Mouse (Mus musculus): ENCODE data around the gene Kif6. TPM values are rescaled to one million over a fixed set of nuclear protein-coding genes. Genes with fewer than 3 reads are reported as not detected.
A peak's percentile ranks its signal among the peaks of the same experiment; 100 is the strongest.

Kif6 gene
- total and polyA plus RNA-seq, 2 experiments from 2014 or later = 1.7 to 40.5 TPM

DNA sequence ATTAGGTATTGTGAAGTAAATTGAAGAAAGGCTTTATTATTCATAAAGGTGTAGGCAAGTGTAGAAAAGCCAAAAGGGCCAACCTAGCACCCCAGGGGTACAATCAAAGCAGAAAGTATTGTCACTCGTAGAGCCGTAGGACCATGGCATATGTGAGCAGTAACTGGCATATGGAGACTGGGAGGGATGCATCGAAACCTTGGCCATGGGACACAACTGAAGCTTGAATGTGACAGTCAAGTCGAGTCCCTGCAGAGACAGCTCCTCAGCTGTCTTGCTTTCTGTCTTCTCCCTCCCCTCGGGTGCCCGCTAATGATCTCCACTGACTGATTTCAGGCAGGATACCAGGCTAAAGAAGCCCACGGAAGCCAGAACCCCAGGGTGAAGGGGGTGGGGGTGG is 266.9 kb downstream of the Kif6 start:
- no peaks in the 10 kb centered on the region for H3K36me3 ChIP-seq (replicated peaks; ENCODE audit: control insufficient read depth, insufficient read depth, low read length)
- H3K9ac ChIP-seq (replicated peaks; ENCODE audit: low read depth, low read length) = no peak overlapping the region
- no peak overlapping the region for H3K4me2 ChIP-seq (ENCODE audit: low read depth, low read length)
- WGBS = 85% methylated on average over 7 of the region's 7 CpGs
- no peak overlapping the region for H3K4me3 ChIP-seq (ENCODE audit: low read depth, low read length)
- no peak for TF ChIP-seq CTCF (IDR thresholded peaks at IDR 0.05; ENCODE audit: low read depth)
- no peak for TF ChIP-seq EP300 (IDR thresholded peaks at IDR 0.05; ENCODE audit: low read depth)
- H3K9me3 ChIP-seq (replicated peaks; ENCODE audit: control insufficient read depth, low read length) = 0 out of 2 replicates have a peak, but pooled peaks cover 3% of the 10 kb centered on the region
- no peaks in the 10 kb centered on the region for H3K27me3 ChIP-seq (ENCODE audit: control insufficient read depth, insufficient read depth, low read length)
- H3K4me1 ChIP-seq (ENCODE audit: control insufficient read depth, insufficient read depth) = no peaks in the 10 kb centered on the region
- ATAC-seq (ENCODE audit: insufficient read depth, low read depth) (no peak), DNase-seq (ENCODE audit: low spot score) (no peak)
- no peak overlapping the region for H3K27ac ChIP-seq (ENCODE audit: low read depth)

DNA sequence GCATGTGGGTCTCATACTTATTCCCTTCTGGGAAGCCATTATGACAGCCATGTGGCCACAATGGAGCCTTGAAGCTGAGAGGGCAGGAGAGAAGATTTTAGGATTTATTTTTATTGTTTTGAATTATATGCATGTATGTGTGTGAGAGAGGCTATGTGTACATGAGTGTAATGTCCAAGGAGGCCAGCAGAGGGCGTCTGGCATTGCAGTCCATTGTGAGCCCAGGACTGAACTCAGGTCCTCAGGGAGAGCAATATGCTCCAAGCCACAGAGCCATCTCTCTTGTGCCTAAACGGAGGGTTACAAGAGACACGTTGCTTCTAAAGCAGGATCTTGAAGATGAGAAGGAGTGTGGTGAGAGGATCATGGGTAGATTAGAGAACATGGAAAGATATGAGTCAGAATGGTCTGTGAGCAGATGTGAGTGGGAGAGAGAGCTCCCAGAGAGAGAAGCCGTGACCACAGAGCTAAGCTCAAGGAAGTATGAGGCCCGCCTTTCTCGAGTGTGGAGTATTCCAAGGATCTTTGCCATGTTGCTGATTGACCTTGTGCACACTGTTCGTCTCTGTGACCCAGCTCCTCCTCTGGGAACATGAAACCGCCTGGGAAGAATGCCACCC is 268.3 kb downstream of the Kif6 start:
- TF ChIP-seq CTCF (IDR thresholded peaks at IDR 0.05; ENCODE audit: low read depth) = peak; percentile 2; the same call in 1 of the 2 replicates
- no peak for TF ChIP-seq EP300 (IDR thresholded peaks at IDR 0.05; ENCODE audit: low read depth)
- no peak for ATAC-seq (ENCODE audit: insufficient read depth, low read depth)

DNA sequence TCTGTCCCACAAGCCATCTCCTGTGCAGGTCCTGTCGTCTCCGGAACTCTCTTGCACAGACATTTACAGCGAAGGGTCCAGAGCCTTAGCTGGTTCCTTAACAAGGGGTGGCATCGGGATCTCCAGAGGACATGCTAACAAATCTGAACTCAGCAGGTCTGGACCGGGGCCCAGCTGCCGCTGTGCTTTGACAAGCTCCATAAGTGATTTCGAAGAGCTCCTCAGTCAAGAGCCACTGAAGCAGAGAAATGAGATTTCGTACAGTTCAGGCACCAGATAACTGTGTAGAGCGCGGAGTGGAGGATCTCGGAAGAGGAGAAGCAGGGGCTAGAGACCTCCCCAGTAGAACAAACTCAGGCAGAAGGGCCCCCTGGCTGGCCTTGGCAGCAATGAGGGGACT is 270.1 kb downstream of the Kif6 start:
- WGBS = 42% methylated on average over 11 of the region's 11 CpGs
- no peak overlapping the region for H3K4me2 ChIP-seq (ENCODE audit: low read depth, low read length)
- no peak for ATAC-seq (ENCODE audit: insufficient read depth, low read depth)

More for the DNA sequence above, 268.3 kb downstream of the Kif6 start:
- H3K36me3 ChIP-seq (replicated peaks; ENCODE audit: control insufficient read depth, insufficient read depth, low read length) = no peaks in the 10 kb centered on the region
- no peaks in the 10 kb centered on the region for H3K4me1 ChIP-seq (ENCODE audit: control insufficient read depth, insufficient read depth)
- 73% methylated on average over 8 of the region's 8 CpGs for WGBS
- no peaks in the 10 kb centered on the region for H3K27me3 ChIP-seq (ENCODE audit: control insufficient read depth, insufficient read depth, low read length)
- no peak overlapping the region for H3K9ac ChIP-seq (replicated peaks; ENCODE audit: low read depth, low read length)
- no peak for DNase-seq (ENCODE audit: low spot score)
- no peak overlapping the region for H3K4me3 ChIP-seq (ENCODE audit: low read depth, low read length)
- no peak overlapping the region for H3K27ac ChIP-seq (ENCODE audit: low read depth)
- H3K9me3 ChIP-seq (replicated peaks; ENCODE audit: control insufficient read depth, low read length) = 0 out of 2 replicates have a peak, but pooled peaks cover 3% of the 10 kb centered on the region
- no peak overlapping the region for H3K4me2 ChIP-seq (ENCODE audit: low read depth, low read length)

DNA sequence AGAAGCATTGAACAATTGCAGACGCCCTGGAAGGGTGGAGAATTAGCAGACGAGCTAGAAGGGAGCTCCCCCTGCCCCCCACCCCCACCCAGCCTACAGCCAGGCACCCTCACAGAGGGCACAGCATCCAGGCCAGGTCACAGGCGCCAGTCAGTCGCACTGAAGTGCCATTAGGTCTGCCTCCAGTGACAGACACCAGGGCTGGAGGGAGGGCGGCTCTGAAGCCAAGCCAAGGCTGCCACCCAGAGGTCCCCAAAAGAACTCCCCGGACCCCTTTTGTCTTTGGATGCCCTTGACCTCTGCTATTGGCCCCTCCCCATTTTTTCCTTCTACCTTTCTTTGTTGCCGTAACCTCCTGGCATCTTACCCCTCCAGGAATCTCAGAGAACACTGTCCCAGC is 274.7 kb downstream of the Kif6 start:
- no peak for DNase-seq (ENCODE audit: low spot score)
- H3K4me3 ChIP-seq (ENCODE audit: low read depth, low read length) = no peak overlapping the region
- WGBS = 42% methylated on average over 7 of the region's 7 CpGs
- H3K4me2 ChIP-seq (ENCODE audit: low read depth, low read length) = no peak overlapping the region
- H3K27ac ChIP-seq (ENCODE audit: low read depth) = no peak overlapping the region
- peak; percentile 53 for ATAC-seq (ENCODE audit: insufficient read depth, low read depth)
- TF ChIP-seq CTCF (IDR thresholded peaks at IDR 0.05; ENCODE audit: low read depth) (peak; percentile 28; the same call in 1 of the 2 replicates), EP300 (IDR thresholded peaks at IDR 0.05; ENCODE audit: low read depth) (no peak)
- H3K9ac ChIP-seq (replicated peaks; ENCODE audit: low read depth, low read length) = no peak overlapping the region
- H3K36me3 ChIP-seq (replicated peaks; ENCODE audit: control insufficient read depth, insufficient read depth, low read length) = no peaks in the 10 kb centered on the region
- H3K9me3 ChIP-seq (replicated peaks; ENCODE audit: control insufficient read depth, low read length) = no peaks in the 10 kb centered on the region
- no peaks in the 10 kb centered on the region for H3K4me1 ChIP-seq (ENCODE audit: control insufficient read depth, insufficient read depth)
- H3K27me3 ChIP-seq (ENCODE audit: control insufficient read depth, insufficient read depth, low read length) = no peaks in the 10 kb centered on the region

More for the DNA sequence above, 270.1 kb downstream of the Kif6 start:
- TF ChIP-seq CTCF (IDR thresholded peaks at IDR 0.05; ENCODE audit: low read depth) (no peak), EP300 (IDR thresholded peaks at IDR 0.05; ENCODE audit: low read depth) (no peak)
- Histone ChIP-seq H3K36me3 (replicated peaks; ENCODE audit: control insufficient read depth, insufficient read depth, low read length) (no peaks in the 10 kb centered on the region), H3K4me3 (ENCODE audit: low read depth, low read length) (no peak overlapping the region), H3K9ac (replicated peaks; ENCODE audit: low read depth, low read length) (no peak overlapping the region), H3K27me3 (ENCODE audit: control insufficient read depth, insufficient read depth, low read length) (no peaks in the 10 kb centered on the region), H3K27ac (ENCODE audit: low read depth) (no peak overlapping the region), H3K4me1 (ENCODE audit: control insufficient read depth, insufficient read depth) (no peaks in the 10 kb centered on the region), H3K9me3 (replicated peaks; ENCODE audit: control insufficient read depth, low read length) (0 out of 2 replicates have a peak, but pooled peaks cover 3% of the 10 kb centered on the region)
- no peak for DNase-seq (ENCODE audit: low spot score)

DNA sequence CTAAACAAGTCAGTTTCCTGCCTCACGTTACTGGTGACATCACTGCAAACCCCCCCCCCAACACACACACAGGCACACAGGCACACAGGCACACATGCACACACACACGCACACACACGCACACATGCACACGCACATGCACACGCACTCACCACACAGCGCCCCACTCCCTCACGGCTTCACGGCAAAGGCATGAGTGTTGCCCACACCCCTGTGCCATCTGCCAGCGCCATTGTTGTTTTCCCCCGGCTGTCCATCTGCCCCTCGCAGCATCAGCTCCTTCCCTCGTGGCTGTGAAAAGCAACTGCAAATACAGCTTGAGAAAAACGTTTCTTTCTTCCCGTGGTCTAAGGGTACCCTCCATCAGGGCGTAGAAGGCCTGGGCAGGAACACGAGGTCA is 275.9 kb downstream of the Kif6 start:
- Histone ChIP-seq H3K27ac (ENCODE audit: low read depth) (no peak overlapping the region), H3K9ac (replicated peaks; ENCODE audit: low read depth, low read length) (no peak overlapping the region), H3K27me3 (ENCODE audit: control insufficient read depth, insufficient read depth, low read length) (no peaks in the 10 kb centered on the region), H3K36me3 (replicated peaks; ENCODE audit: control insufficient read depth, insufficient read depth, low read length) (no peaks in the 10 kb centered on the region), H3K4me3 (ENCODE audit: low read depth, low read length) (no peak overlapping the region), H3K4me2 (ENCODE audit: low read depth, low read length) (no peak overlapping the region), H3K9me3 (replicated peaks; ENCODE audit: control insufficient read depth, low read length) (no peaks in the 10 kb centered on the region), H3K4me1 (ENCODE audit: control insufficient read depth, insufficient read depth) (no peaks in the 10 kb centered on the region)
- DNase-seq (ENCODE audit: low spot score) = no peak
- no peak for TF ChIP-seq EP300 (IDR thresholded peaks at IDR 0.05; ENCODE audit: low read depth)
- TF ChIP-seq CTCF (IDR thresholded peaks at IDR 0.05; ENCODE audit: low read depth) = no peak
- ATAC-seq (ENCODE audit: insufficient read depth, low read depth) = no peak
- 84% methylated on average over 16 of the region's 16 CpGs for WGBS

DNA sequence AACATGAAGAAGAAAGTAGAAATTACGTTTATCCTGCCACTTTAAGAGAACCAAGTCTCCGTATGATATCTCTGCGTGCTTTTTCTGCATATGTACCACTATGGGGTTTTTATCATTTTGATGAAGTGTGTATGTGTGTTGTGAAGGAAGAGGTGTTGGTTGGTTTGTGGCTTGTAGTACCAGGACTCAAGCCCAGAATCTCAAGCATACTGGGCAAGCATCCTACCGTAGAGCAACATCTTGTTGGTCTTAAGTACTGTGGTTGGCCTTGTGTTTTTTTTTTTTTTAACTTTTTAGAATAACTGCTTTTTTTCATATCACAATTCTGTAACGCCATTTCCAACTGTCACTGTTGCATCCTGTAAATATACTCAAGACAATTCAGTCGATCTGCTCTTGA is 277.5 kb downstream of the Kif6 start:
- 85% methylated on average over 6 of the region's 6 CpGs for WGBS
- TF ChIP-seq EP300 (IDR thresholded peaks at IDR 0.05; ENCODE audit: low read depth) (no peak), CTCF (IDR thresholded peaks at IDR 0.05; ENCODE audit: low read depth) (no peak)
- no peak for ATAC-seq (ENCODE audit: insufficient read depth, low read depth)
- H3K9ac ChIP-seq (replicated peaks; ENCODE audit: low read depth, low read length) = no peak overlapping the region
- no peak for DNase-seq (ENCODE audit: low spot score)
- no peaks in the 10 kb centered on the region for H3K4me1 ChIP-seq (ENCODE audit: control insufficient read depth, insufficient read depth)
- no peak overlapping the region for H3K27ac ChIP-seq (ENCODE audit: low read depth)
- no peak overlapping the region for H3K4me3 ChIP-seq (ENCODE audit: low read depth, low read length)
- H3K27me3 ChIP-seq (ENCODE audit: control insufficient read depth, insufficient read depth, low read length) = no peaks in the 10 kb centered on the region
- H3K36me3 ChIP-seq (replicated peaks; ENCODE audit: control insufficient read depth, insufficient read depth, low read length) = no peaks in the 10 kb centered on the region
- no peak overlapping the region for H3K4me2 ChIP-seq (ENCODE audit: low read depth, low read length)
- H3K9me3 ChIP-seq (replicated peaks; ENCODE audit: control insufficient read depth, low read length) = no peaks in the 10 kb centered on the region
